Mouse (Mus musculus) kidney, postnatal 0 days (tissue): ENCODE measurements around the gene Vegfc. TPM values are rescaled to one million over a fixed set of nuclear protein-coding genes. Genes with fewer than 3 reads are reported as not detected.
A peak's percentile ranks its signal among the peaks of the same experiment; 100 is the strongest.

ENCODE experiments used
- ATAC-seq: fragments of 200-750 bp; cut with Nextera tagmentation; replicated peaks from 2 replicates; pipeline ENCODE4 v1.8.0; 2017; ENCODE audit warnings: low read depth, moderate number of reproducible peaks, moderate TSS enrichment, moderate library complexity; ENCODE audit not compliant: low FRiP score
- DNase-seq: peaks from one replicate; pipeline ENCODE4 v3.0.0-alpha.2; 2016; ENCODE audit warnings: low spot score
- H3K27ac ChIP-seq: fragments of 300-500 bp; sonication (generic); 2 replicates; pipeline ENCODE4 v1.5.1; 2014; ENCODE audit warnings: mild to moderate bottlenecking
- H3K27me3 ChIP-seq: fragments of 300-500 bp; sonication (generic); 2 replicates; pipeline ENCODE4 v1.6.1; 2014; ENCODE audit warnings: low read length, mixed read lengths; ENCODE audit not compliant: insufficient read depth
- H3K36me3 ChIP-seq: fragments of 300-500 bp; sonication (generic); 2 replicates; pipeline ENCODE4 v1.6.1; 2014; ENCODE audit warnings: low read length, mixed read lengths; ENCODE audit not compliant: insufficient read depth
- H3K4me1 ChIP-seq: fragments of 300-500 bp; sonication (generic); replicated peaks from 2 replicates; pipeline ENCODE4 v1.6.1; 2014; ENCODE audit warnings: antibody characterized with exemption, low read length, mixed read lengths; ENCODE audit not compliant: insufficient read depth
- H3K4me2 ChIP-seq: fragments of 300-500 bp; sonication (generic); 2 replicates; pipeline ENCODE4 v1.6.1; 2014; ENCODE audit warnings: mild to moderate bottlenecking, low read length, moderate library complexity, mixed read lengths
- H3K4me3 ChIP-seq: fragments of 300-500 bp; sonication (generic); replicated peaks from 2 replicates; pipeline ENCODE4 v1.5.1; 2014; ENCODE audit warnings: low read depth, low read length
- H3K9ac ChIP-seq: fragments of 300-500 bp; sonication (generic); 2 replicates; pipeline ENCODE4 v1.6.1; 2014; ENCODE audit warnings: low read depth, low read length
- H3K9me3 ChIP-seq: fragments of 300-500 bp; sonication (generic); replicated peaks from 2 replicates; pipeline ENCODE4 v1.6.1; 2016; ENCODE audit warnings: low read length, inconsistent platforms, mixed read lengths
- CTCF ChIP-seq: IDR thresholded peaks from 2 replicates; pipeline ENCODE4 v1.5.1; 2016; ENCODE audit warnings: antibody characterized with exemption, low read depth, mild to moderate bottlenecking, moderate library complexity
- WGBS: fragments of 180-500 bp; shearing (Covaris S2); extraction: QIAGEN DNeasy Blood & Tissue Kit; methylation state at CpG from one replicate; pipeline ENCODE4 v1.1.7; 2014; 5-methylcytosine and 5-hydroxymethylcytosine counted together
- polyA plus RNA-seq: library from polyadenylated mRNA; unstranded; fragments of >200 nt; fragmentation: Nextera tagmentation; extraction: Ambion mirVana; gene quantifications from 2 replicates; pipeline ENCODE4 v1.2.1, GENCODE M21; 2015

Vegfc gene
- polyA plus RNA-seq: 7.0 and 8.2 TPM in 2 replicates

GRCm38 (mm10) chr8:54077271-54078120 is at the start of gene Vegfc:
Gene Vegfc (plus strand): TSS chr8:54077606.
- ATAC-seq (peak; percentile 78), DNase-seq (peak; percentile 63)
- Histone ChIP-seq H3K9ac (peak within 1 kb of the TSS; percentile 86), H3K27me3 (no peaks in the 10 kb centered on the region), H3K9me3 (no peaks in the 10 kb centered on the region), H3K27ac (peak within 1 kb of the TSS; percentile 70), H3K36me3 (no peaks in the 10 kb centered on the region), H3K4me3 (peak within 1 kb of the TSS; percentile 80), H3K4me2 (peak within 1 kb of the TSS; percentile 91), H3K4me1 (0 out of 2 replicates have a peak, but pooled peaks cover 4% of the 10 kb centered on the region)
- no peak for TF ChIP-seq CTCF
- WGBS: under 1% methylated on average over 64 of the region's 79 CpGs

- H3K36me3 ChIP-seq: no peaks in the 10 kb centered on the region
- no peak for DNase-seq
- no peak overlapping the region for H3K4me3 ChIP-seq
- no peak overlapping the region for H3K27ac ChIP-seq
- WGBS: 36% methylated on average over 1 of the region's 1 CpGs
- no peak overlapping the region for H3K9ac ChIP-seq
- TF ChIP-seq CTCF: no peak
- H3K9me3 ChIP-seq: no peaks in the 10 kb centered on the region
- no peaks in the 10 kb centered on the region for H3K27me3 ChIP-seq
- no peak overlapping the region for H3K4me2 ChIP-seq
- no peak; the same call in 1 of the 2 replicates for ATAC-seq
- no peaks in the 10 kb centered on the region for H3K4me1 ChIP-seq
Measured at GRCm38 (mm10) chr8:54034584-54034983, 42.8 kb upstream of the Vegfc start.

- Histone ChIP-seq H3K4me2 (no peak overlapping the region), H3K4me3 (no peak overlapping the region), H3K27ac (no peak overlapping the region), H3K27me3 (no peaks in the 10 kb centered on the region), H3K36me3 (no peaks in the 10 kb centered on the region), H3K4me1 (no peaks in the 10 kb centered on the region), H3K9ac (no peak overlapping the region), H3K9me3 (no peaks in the 10 kb centered on the region)
- ATAC-seq: no peak
- no peak for DNase-seq
- 2% methylated on average over 1 of the region's 1 CpGs for WGBS
- TF ChIP-seq CTCF: no peak
Measured at GRCm38 (mm10) chr8:54042601-54043000, 34.8 kb upstream of the Vegfc start.

GRCm38 (mm10) chr8:54043468-54043867 is 33.9 kb upstream of the Vegfc start:
- 92% methylated on average over 1 of the region's 1 CpGs for WGBS

GRCm38 (mm10) chr8:54053210-54053609 is 24.2 kb upstream of the Vegfc start:
- no peak overlapping the region for H3K4me3 ChIP-seq
- ATAC-seq (no peak), DNase-seq (no peak)
- no peaks in the 10 kb centered on the region for H3K27me3 ChIP-seq
- H3K9ac ChIP-seq: no peak overlapping the region
- H3K27ac ChIP-seq: no peak overlapping the region
- H3K36me3 ChIP-seq: no peaks in the 10 kb centered on the region
- 54% methylated on average over 1 of the region's 1 CpGs for WGBS
- H3K4me2 ChIP-seq: no peak overlapping the region
- H3K9me3 ChIP-seq: no peaks in the 10 kb centered on the region
- no peak for TF ChIP-seq CTCF
- no peaks in the 10 kb centered on the region for H3K4me1 ChIP-seq

More at GRCm38 (mm10) chr8:54043468-54043867, 33.9 kb upstream of the Vegfc start:
- Histone ChIP-seq H3K27me3 (no peaks in the 10 kb centered on the region), H3K27ac (no peak overlapping the region), H3K4me2 (no peak overlapping the region), H3K4me1 (no peaks in the 10 kb centered on the region), H3K9me3 (no peaks in the 10 kb centered on the region), H3K4me3 (no peak overlapping the region), H3K9ac (no peak overlapping the region), H3K36me3 (no peaks in the 10 kb centered on the region)
- DNase-seq (no peak), ATAC-seq (no peak)
- TF ChIP-seq CTCF: peak; percentile 47

GRCm38 (mm10) chr8:54065492-54065891 is 11.9 kb upstream of the Vegfc start:
- Histone ChIP-seq H3K27ac (no peak overlapping the region), H3K4me2 (no peak overlapping the region), H3K4me3 (no peak overlapping the region), H3K36me3 (no peaks in the 10 kb centered on the region), H3K9me3 (no peaks in the 10 kb centered on the region), H3K9ac (no peak overlapping the region), H3K4me1 (no peaks in the 10 kb centered on the region), H3K27me3 (no peaks in the 10 kb centered on the region)
- no peak for TF ChIP-seq CTCF
- 32% methylated on average over 4 of the region's 4 CpGs for WGBS
- DNase-seq (no peak), ATAC-seq (no peak)
